Comparison of ENCODE assay signal across 9 mouse cellular contexts in genomic region chr5:21372493-21373179, GRCm38 (mm10). TPM values are rescaled to one million over a fixed set of nuclear protein-coding genes. Genes with fewer than 3 reads are reported as not detected.
DNase-seq lines count a peak whose midpoint lies in the region; ATAC-seq and TF ChIP-seq lines count a peak whose summit lies in the region.
"Had no signal": no experiment of that assay in that cellular context is flagged by ENCODE, and none has a peak within 500 bp of the region (broad histone marks: within the 10 kb centered on the region; RNA-seq: fewer than 3 reads in every experiment).

Fgl2 (plus strand) TSS chr5:21372642.

- DNase-seq in layer of hippocampus, adult 11-12 months (ENCODE audit: low spot score): peak; percentile 53
- no peak for DNase-seq in layer of hippocampus, adult 9-10 months (ENCODE audit: low spot score)
- DNase-seq in embryo, embryonic 11.5 days (ENCODE audit: low read depth, low spot score): peak; percentile 43
- peak; percentile 56 for DNase-seq in limb, embryonic 14.5 days (ENCODE audit: low spot score)
- DNase-seq in midbrain, embryonic 14.5 days: peak; percentile 87
- peak; percentile 13 to 49 for DNase-seq in spleen, postnatal 10 days (ENCODE audit: low spot score in 2 of 2)

- no peak within 1 kb of the TSS for H3K27ac ChIP-seq in intestine, embryonic 16.5 days (ENCODE audit: low read length)
- H3K27ac ChIP-seq in limb, embryonic 14.5 days (replicated peaks; ENCODE audit: low read depth, low read length): no peak within 1 kb of the TSS
- peak within 1 kb of the TSS; percentile 34 for H3K27ac ChIP-seq in midbrain, embryonic 14.5 days (replicated peaks; ENCODE audit: low read depth, low read length)

- H3K4me3 ChIP-seq in intestine, embryonic 16.5 days (ENCODE audit: low read length): peak within 1 kb of the TSS; percentile 63
- peak within 1 kb of the TSS; percentile 31 for H3K4me3 ChIP-seq in limb, embryonic 14.5 days (replicated peaks; ENCODE audit: low read length)
- peak within 1 kb of the TSS; percentile 50 for H3K4me3 ChIP-seq in midbrain, embryonic 14.5 days (replicated peaks; ENCODE audit: low read depth, low read length)

- H3K9me3 ChIP-seq in intestine, embryonic 16.5 days (ENCODE audit: control insufficient read depth, low read length): no peaks in the 10 kb centered on the region
- H3K9me3 ChIP-seq in limb, embryonic 14.5 days (ENCODE audit: control insufficient read depth, low read length): no peaks in the 10 kb centered on the region
- H3K9me3 ChIP-seq in midbrain, embryonic 14.5 days (ENCODE audit: control insufficient read depth, low read length): no peaks in the 10 kb centered on the region

- H3K4me2 ChIP-seq in intestine, embryonic 16.5 days (ENCODE audit: low read depth, low read length): peak within 1 kb of the TSS; percentile 99
- peak within 1 kb of the TSS; percentile 68 for H3K4me2 ChIP-seq in limb, embryonic 14.5 days (replicated peaks; ENCODE audit: low read depth, low read length, severe bottlenecking)
- peak within 1 kb of the TSS; percentile 91 for H3K4me2 ChIP-seq in midbrain, embryonic 14.5 days (ENCODE audit: low read length)

- no peaks in the 10 kb centered on the region for H3K36me3 ChIP-seq in intestine, embryonic 16.5 days (ENCODE audit: control insufficient read depth, insufficient read depth, low read length)
- H3K36me3 ChIP-seq in limb, embryonic 14.5 days (ENCODE audit: control insufficient read depth, insufficient read depth, low read length): no peaks in the 10 kb centered on the region
- H3K36me3 ChIP-seq in midbrain, embryonic 14.5 days (ENCODE audit: control insufficient read depth, insufficient read depth, low read length): no peaks in the 10 kb centered on the region

- peaks cover 8% of the 10 kb centered on the region for H3K4me1 ChIP-seq in intestine, embryonic 16.5 days (ENCODE audit: control insufficient read depth, insufficient read depth, low read length)
- no peaks in the 10 kb centered on the region for H3K4me1 ChIP-seq in limb, embryonic 14.5 days (ENCODE audit: control insufficient read depth, insufficient read depth, low read length)
- no peaks in the 10 kb centered on the region; the same call in 1 of the 2 replicates for H3K4me1 ChIP-seq in midbrain, embryonic 14.5 days (ENCODE audit: control insufficient read depth, insufficient read depth, low read length)

- no peaks in the 10 kb centered on the region for H3K27me3 ChIP-seq in intestine, embryonic 16.5 days (replicated peaks; ENCODE audit: control insufficient read depth, insufficient read depth, low read length)
- peaks cover 3% of the 10 kb centered on the region; the same call in 1 of the 2 replicates for H3K27me3 ChIP-seq in limb, embryonic 14.5 days (ENCODE audit: control insufficient read depth, insufficient read depth, low read length)
- no peaks in the 10 kb centered on the region for H3K27me3 ChIP-seq in midbrain, embryonic 14.5 days (ENCODE audit: control insufficient read depth, insufficient read depth, low read length)

- no peak for TF ChIP-seq POLR2A in limb, embryonic 14.5 days (IDR thresholded peaks at IDR 0.05; ENCODE audit: borderline replicate concordance, extremely low read depth, insufficient read depth, insufficient read length)

- peak within 1 kb of the TSS; percentile 73 for H3K9ac ChIP-seq in intestine, embryonic 16.5 days (ENCODE audit: low read depth, low read length)
- peak within 1 kb of the TSS; percentile 36; the same call in 1 of the 2 replicates for H3K9ac ChIP-seq in limb, embryonic 14.5 days (ENCODE audit: low read depth, low read length, severe bottlenecking)
- peak within 1 kb of the TSS; percentile 68 for H3K9ac ChIP-seq in midbrain, embryonic 14.5 days (replicated peaks; ENCODE audit: low read length)

- peak; percentile 94 for ATAC-seq in granulocyte monocyte progenitor cell, adult 5-6 weeks (replicated peaks; ENCODE audit: poor library complexity, severe bottlenecking)
- peak; percentile 90 for ATAC-seq in intestine, embryonic 16.5 days
- no peak for ATAC-seq in limb, embryonic 14.5 days (ENCODE audit: low FRiP score, low read depth)
- peak; percentile 90 for ATAC-seq in midbrain, embryonic 14.5 days (ENCODE audit: low FRiP score, low TSS enrichment)
- ATAC-seq: Patski had no signal

- 3% methylated on average over 31 of the region's 31 CpGs for WGBS in intestine, embryonic 16.5 days
- WGBS in limb, embryonic 14.5 days: 5% methylated on average over 31 of the region's 31 CpGs
- WGBS in midbrain, embryonic 14.5 days: 3% methylated on average over 31 of the region's 31 CpGs

RNA-seq across cellular contexts. Expression of gene Fgl2, which starts in this region (rescaled TPM):
- total RNA-seq in granulocyte monocyte progenitor cell, adult 5-6 weeks (2014; fragmentation: Nextera tagmentation): 37.5 and 40.3 TPM in 2 replicates
- total RNA-seq in granulocyte monocyte progenitor cell, adult 5-6 weeks (2017): 85.1 and 89.7 TPM in 2 replicates
- 8.4 and 9.8 TPM in 2 replicates for polyA plus RNA-seq in intestine, embryonic 16.5 days (2015; fragmentation: Nextera tagmentation; extraction: Ambion mirVana)
- 0.97 and 0.99 TPM in 2 replicates for polyA plus RNA-seq in limb, embryonic 14.5 days (2012; rRNA removed)
- 1.5 and 1.8 TPM in 2 replicates for polyA plus RNA-seq in limb, embryonic 14.5 days (2014; fragmentation: Nextera tagmentation; extraction: Ambion mirVana)
- polyA plus RNA-seq in midbrain, embryonic 14.5 days (2014; fragmentation: Nextera tagmentation; extraction: Ambion mirVana): 1.8 and 2.3 TPM in 2 replicates
- polyA plus RNA-seq: Patski had no signal
